Comparison of ENCODE assay signal across 19 mouse cellular contexts in the genomic region with DNA sequence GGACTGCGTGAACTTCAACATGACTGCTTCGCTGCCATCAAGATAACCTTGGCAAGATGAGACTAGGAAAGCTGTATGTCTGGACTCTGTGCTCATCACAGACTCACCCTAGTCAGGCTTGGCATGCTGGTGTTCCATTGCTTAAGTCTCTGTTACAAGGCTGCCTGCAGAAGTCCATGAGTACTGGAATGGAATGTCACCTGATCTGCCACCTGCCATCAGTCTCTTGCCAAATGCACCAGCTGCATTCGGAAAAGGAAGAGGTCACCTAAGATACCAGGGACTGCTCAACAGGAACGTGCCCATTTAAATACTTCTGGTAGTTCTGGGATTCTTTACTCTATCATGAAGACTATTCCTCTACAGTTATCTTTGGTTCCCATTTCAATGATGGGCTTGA.
"Had no signal": no experiment of that assay in that cellular context is flagged by ENCODE, and none has a peak within 500 bp of the region (broad histone marks: within the 10 kb centered on the region; RNA-seq: fewer than 3 reads in every experiment).

No protein-coding gene starts in this region.

- DNase-seq: kidney, adult 2 months; kidney, postnatal 25 days; left cerebral cortex, postnatal 4 days; lung, adult 18-20 months; lung, postnatal 10 days; lung, postnatal 36 days; midbrain, embryonic 14.5 days; right cerebral cortex, adult 18-20 months; right cerebral cortex, postnatal 25 days; thymus, adult 18-20 months; thymus, postnatal 36 days had no signal

- H3K4me1 ChIP-seq: limb, embryonic 12.5 days; limb, embryonic 15.5 days; liver, embryonic 15.5 days; megakaryocyte, embryonic 14.5 days; midbrain, embryonic 10.5 days had no signal

- H3K4me2 ChIP-seq: limb, embryonic 12.5 days; limb, embryonic 15.5 days; liver, embryonic 11.5 days; liver, embryonic 15.5 days; lung, embryonic 15.5 days had no signal

- H3K9ac ChIP-seq: limb, embryonic 12.5 days; limb, embryonic 15.5 days; liver, embryonic 15.5 days; lung, embryonic 15.5 days had no signal

- H3K4me3 ChIP-seq: limb, embryonic 12.5 days; limb, embryonic 15.5 days; liver, embryonic 15.5 days; lung, embryonic 15.5 days; megakaryocyte, embryonic 14.5 days; midbrain, embryonic 10.5 days had no signal

- H3K27ac ChIP-seq: kidney, postnatal 0 days; limb, embryonic 12.5 days; limb, embryonic 15.5 days; liver, embryonic 15.5 days; lung, embryonic 15.5 days; midbrain, embryonic 10.5 days had no signal

- H3K27me3 ChIP-seq: limb, embryonic 12.5 days; limb, embryonic 15.5 days; liver, embryonic 15.5 days; lung, embryonic 15.5 days; megakaryocyte, embryonic 14.5 days had no signal

- H3K36me3 ChIP-seq: limb, embryonic 12.5 days; limb, embryonic 15.5 days; liver, embryonic 15.5 days; lung, embryonic 15.5 days; midbrain, embryonic 10.5 days had no signal

- H3K9me3 ChIP-seq: limb, embryonic 12.5 days; limb, embryonic 15.5 days; liver, embryonic 15.5 days; lung, embryonic 15.5 days; midbrain, embryonic 10.5 days had no signal
